Mouse (Mus musculus): ENCODE measurements around the gene Map2. TPM values are rescaled to one million over a fixed set of nuclear protein-coding genes. Genes with fewer than 3 reads are reported as not detected.
A peak's percentile ranks its signal among the peaks of the same experiment; 100 is the strongest.

The Map2 gene
- total RNA-seq, 2 experiments from 2014 or later = 1,082 to 1,114 TPM

DNA sequence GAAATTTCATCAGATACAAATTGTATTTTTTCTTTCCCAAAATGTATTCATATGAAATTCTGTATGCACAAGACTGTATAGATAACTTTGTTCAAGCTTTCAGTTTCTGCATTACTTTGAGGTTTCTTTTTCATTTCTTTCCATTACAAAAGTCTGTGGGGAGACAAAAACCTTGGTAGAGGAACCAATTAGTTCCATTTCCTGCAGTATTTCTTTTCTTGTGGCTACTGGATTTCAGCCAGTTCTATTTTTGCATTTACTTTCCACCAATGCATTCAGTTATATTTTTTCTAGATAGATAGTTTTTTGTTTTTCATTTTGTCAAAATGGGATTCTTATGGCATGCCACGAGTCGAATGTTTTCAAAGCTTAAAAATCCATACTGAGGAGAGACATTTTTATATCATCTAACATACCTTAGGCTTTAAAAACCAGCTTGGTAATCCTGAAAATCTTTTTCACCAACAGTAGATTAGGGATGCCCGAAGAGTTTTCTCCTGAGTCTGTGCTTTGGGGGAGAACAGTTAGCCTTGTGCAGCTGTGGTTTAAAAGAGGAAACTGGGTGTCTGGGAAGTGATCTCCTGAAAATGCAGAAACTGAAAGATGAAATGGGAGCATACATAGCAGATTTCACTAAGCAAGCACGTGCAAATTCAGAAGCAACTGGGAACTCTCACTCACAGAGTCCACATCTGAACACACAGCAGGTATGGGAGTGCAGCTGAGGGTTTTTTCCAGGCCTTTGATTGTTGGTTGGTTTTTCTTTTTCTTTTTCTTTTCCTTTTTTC lies 104.3 kb downstream of the Map2 start:
- no peak for DNase-seq (ENCODE audit: low spot score in 2 of 2)
- no peak overlapping the region for H3K4me3 ChIP-seq
- H3K27ac ChIP-seq = peak overlapping the region; percentile 64; the same call in 1 of the 2 replicates
- no peak for TF ChIP-seq CTCF (conservative IDR thresholded peaks at IDR 0.05)

DNA sequence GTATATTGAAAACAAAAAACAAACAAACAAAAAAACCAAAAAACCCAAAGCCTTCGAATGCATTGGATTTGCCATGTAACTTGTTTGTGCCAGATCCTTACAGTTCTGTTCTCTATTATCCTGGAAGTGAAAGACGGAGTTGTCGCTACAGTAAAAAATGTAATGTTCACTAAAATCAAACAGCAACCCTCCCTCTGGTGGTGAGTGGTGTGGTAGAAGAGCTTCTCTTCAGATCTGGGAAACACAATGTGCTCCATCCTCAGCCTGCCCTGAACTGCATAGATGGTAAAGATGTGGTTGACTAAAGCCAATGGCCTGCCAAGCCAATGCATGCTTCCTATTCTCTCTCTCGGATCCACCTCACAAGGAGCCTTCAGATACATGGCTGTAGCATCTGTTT lies 105.1 kb downstream of the Map2 start:
- H3K4me3 ChIP-seq = no peak overlapping the region
- peak overlapping the region; percentile 28; the same call in 1 of the 2 replicates for H3K27ac ChIP-seq
- peak; percentile 63 for TF ChIP-seq CTCF (conservative IDR thresholded peaks at IDR 0.05)
- DNase-seq (ENCODE audit: low spot score in 2 of 2) = no peak

DNA sequence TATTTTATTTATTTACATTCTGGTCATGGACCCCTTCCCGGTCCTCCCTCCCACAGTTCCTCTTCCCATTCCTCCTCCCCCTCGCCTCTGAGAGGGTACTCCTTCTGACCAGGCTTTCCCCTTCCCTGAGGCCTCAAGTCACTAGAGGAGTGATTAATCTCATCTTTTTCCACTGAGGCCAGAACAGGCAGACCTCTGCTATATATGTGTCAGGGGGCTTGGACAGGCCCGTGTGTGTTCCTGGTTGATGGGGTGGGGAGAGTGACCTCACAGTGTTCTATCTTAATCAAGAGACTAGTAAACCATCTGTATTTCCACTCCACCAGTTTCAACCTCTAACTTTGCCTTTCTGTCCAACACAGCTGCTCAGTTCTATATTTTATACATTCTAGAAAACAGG lies 107.4 kb downstream of the Map2 start:
- TF ChIP-seq CTCF (conservative IDR thresholded peaks at IDR 0.05) = no peak
- no peak overlapping the region for H3K4me3 ChIP-seq
- DNase-seq (ENCODE audit: low spot score in 2 of 2) = no peak
- no peak overlapping the region for H3K27ac ChIP-seq

DNA sequence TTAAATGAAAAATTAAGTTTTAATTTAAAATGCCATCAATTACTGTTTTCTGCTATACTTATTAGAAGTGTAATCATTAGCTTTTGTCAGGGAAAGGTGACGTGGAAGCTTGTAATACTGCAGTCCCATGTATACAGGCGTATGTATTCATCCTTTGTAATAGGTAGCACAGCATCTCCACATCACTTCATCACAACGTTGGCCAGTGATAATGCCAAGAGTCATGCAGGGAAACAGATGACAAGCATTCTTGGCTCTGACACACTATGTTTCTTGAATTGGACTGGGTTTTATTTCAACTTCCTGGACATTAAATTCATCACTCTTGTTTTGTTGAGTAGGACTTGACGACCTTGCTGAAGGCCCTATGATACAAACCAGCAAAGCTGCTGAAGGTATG lies 113.9 kb downstream of the Map2 start:
- H3K4me3 ChIP-seq = no peak overlapping the region
- no peak for DNase-seq (ENCODE audit: low spot score in 2 of 2)
- TF ChIP-seq CTCF (conservative IDR thresholded peaks at IDR 0.05) = no peak

DNA sequence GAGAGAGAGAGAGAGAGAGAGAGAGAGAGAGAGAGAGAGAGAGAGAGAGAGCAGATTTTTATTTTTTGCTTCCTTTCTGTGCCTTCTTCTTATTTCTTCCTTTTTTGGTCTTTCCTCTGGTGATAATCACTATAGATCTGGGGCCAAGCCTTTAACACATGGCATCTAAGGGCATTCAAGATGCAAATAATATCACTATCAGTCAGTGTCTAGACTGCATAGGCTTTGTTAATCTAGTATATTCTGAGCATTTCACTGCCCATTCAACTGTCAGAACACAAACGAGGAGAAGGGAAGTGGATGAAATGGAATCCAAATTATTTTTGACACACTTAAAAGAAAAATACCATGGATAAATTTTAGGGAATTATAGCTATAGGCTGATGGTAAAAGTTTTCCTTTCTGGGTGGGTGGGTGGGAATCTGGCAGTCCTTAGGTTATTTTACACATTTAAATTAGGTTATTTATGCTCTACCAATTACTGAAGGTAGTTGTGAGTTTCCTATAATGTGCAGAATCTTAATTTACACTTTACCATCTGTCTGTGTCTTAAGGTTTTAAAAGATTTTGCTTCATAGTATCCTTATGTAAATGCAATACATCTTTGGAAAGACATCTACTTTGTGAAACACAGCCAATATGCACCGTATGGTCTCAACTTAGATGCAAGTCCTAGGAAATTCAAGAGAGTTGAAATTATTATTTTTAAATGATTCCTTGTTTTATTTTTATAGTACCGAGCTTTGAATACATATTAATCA lies 117.2 kb downstream of the Map2 start:
- TF ChIP-seq CTCF (conservative IDR thresholded peaks at IDR 0.05) = no peak
- Histone ChIP-seq H3K27ac (no peak overlapping the region), H3K4me3 (no peak overlapping the region)
- no peak for DNase-seq (ENCODE audit: low spot score in 2 of 2)

More for the DNA sequence above, 113.9 kb downstream of the Map2 start:
- no peak overlapping the region for H3K27ac ChIP-seq

DNA sequence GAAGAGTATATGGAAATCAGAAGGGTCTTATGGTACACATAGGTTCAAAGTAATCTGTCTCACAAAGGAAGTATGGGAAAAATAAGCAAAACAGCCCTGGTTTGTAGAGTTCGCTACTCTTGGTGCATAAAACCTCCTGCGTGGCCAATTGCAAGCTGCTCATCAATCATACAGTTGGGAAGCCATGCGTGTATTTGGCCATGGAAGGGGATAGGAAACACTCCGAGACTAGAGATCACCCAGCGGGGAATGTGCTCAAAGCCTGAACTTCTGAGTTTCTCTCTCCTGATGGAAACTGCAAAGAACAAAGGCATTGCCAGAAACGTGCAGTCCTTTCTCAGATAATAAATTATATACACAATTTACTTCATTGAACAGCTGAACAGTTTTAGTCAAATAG lies 124.3 kb downstream of the Map2 start:
- Histone ChIP-seq H3K27ac (no peak overlapping the region), H3K4me3 (no peak overlapping the region)
- TF ChIP-seq CTCF (conservative IDR thresholded peaks at IDR 0.05) = no peak
- DNase-seq (ENCODE audit: low spot score in 2 of 2) = no peak

DNA sequence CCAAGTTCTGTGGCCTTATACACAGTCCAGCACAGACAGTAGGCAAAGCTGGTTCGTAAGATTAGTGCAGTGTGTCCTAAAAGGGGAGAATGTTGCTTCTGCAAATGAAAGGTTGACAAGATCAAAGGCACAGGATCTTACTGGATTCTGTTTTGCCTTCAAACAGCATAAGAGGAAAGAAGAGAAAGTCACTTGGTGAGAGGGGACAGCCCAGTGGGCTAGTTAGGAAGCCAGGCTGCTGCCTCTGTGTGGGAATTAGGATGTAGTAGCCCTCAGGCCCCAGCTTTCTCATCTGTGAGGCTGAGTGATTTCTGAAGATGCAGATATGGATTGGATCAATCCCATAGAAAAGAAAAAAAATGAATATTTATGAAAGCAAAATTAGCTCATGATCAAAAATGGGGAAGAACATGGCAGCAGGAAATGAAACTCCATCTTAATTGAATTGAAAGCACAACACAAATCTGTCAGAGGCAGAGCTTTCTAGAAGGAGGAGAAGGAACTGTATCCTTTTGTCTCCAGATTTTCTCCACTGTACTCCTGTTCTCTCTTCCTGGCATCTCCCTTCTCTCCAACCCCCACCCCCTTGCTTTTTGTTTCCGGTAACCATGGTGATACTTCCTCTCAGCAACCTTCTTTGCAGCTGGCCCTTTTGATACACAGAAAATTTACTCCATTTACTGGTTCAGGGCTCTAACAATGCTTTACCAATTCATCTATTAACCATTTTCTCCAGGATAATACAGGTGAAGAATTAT lies 145.5 kb downstream of the Map2 start:
- peak; percentile 40 to 64 for DNase-seq (ENCODE audit: low spot score in 2 of 2)
- peak overlapping the region; percentile 65; the same call in 1 of the 2 replicates for H3K4me3 ChIP-seq

DNA sequence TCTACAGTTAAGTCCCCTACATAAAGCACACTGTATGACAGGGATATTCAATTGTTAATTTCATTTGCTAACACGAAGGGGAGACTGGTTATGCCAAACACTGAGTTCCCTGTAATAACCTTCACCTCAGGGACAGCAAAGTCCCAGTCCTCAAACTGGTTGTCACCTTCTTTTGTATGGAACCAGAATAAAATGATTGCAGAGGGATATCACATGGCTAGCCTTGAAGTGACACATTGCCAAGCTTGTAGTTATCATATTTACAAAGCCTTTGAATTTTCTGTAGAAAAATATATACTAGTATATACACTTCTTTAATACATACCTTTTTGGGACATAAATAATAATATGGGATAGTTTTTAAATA lies 146.0 kb downstream of the Map2 start:
- TF ChIP-seq CTCF (conservative IDR thresholded peaks at IDR 0.05) = no peak
- H3K4me3 ChIP-seq = peak overlapping the region; percentile 65
- DNase-seq (ENCODE audit: low spot score in 2 of 2) = no peak
- peak overlapping the region; percentile 97 for H3K27ac ChIP-seq

More for the DNA sequence above, 145.5 kb downstream of the Map2 start:
- TF ChIP-seq CTCF (conservative IDR thresholded peaks at IDR 0.05) = no peak
- H3K27ac ChIP-seq = peak overlapping the region; percentile 97

DNA sequence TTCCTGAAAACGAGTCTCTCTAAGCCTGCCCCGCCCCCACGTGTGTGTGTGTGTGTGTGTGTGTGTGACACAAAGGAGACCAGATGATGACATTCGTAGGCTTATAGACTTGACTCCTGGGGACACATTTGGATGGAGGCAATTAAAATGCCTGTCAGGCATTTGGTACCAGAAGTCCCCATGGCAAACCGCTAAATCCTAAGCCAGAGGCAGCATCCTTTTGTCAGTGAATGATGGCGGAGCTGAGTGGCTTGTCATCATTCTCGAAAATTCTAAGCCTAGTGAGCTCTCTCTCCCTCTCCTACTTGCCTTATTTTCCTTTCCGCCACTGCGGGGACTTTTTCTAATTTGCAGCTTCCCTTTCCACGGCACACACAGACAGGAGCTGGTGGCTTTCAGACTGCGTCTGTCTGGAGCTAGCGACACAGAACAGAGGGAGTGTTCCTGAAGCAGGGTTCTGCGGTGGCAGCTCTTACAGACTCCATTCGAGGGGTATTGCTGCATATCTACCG lies 146.6 kb downstream of the Map2 start:
- peak overlapping the region; percentile 97 for H3K27ac ChIP-seq
- peak; percentile 82 to 88 for DNase-seq (ENCODE audit: low spot score in 2 of 2)
- peak overlapping the region; percentile 65 for H3K4me3 ChIP-seq
- no peak for TF ChIP-seq CTCF (conservative IDR thresholded peaks at IDR 0.05)

DNA sequence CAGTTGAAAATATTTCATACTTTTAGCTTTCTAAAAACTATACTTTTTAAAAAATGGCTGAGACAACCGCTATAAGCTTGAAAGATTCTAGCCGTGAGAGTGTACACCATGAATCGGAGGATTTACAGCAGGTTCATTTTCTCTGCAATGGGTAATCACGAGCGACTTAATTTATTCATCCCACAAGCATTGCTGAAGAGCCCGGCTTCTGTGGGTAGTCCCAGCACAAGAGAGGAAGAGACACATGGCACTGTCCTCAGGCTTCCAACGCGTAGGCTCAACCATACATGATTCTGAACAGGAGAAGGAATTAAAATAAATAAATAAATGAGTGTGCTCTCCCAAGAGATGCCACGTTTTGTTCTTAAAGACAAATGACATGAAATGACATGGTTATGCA lies 148.4 kb downstream of the Map2 start:
- peak; percentile 48 to 58 for DNase-seq (ENCODE audit: low spot score in 2 of 2)
- TF ChIP-seq CTCF (conservative IDR thresholded peaks at IDR 0.05) = no peak
- Histone ChIP-seq H3K4me3 (peak overlapping the region; percentile 65), H3K27ac (peak overlapping the region; percentile 97)

DNA sequence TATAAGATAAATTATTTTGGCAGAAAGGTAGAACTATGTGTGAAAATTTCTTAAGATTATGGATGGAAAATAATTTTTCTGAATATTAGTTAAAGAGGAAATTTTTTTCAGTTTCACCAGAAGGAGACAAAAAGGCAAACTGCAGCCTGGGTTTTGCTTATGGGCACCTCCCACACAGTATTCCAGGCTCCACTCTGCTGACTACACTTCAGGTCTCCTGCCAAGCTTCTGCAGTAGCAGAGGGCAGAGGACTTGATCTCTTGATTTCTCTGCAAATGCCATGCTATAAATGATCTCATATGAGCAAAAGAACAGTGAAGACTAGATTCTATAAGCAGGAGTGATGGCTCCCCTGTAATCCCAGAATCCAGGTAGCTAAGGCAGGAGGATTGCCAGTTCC lies 149.9 kb downstream of the Map2 start:
- no peak for TF ChIP-seq CTCF (conservative IDR thresholded peaks at IDR 0.05)
- no peak for DNase-seq (ENCODE audit: low spot score in 2 of 2)
- Histone ChIP-seq H3K27ac (peak overlapping the region; percentile 67), H3K4me3 (peak overlapping the region; percentile 50)

DNA sequence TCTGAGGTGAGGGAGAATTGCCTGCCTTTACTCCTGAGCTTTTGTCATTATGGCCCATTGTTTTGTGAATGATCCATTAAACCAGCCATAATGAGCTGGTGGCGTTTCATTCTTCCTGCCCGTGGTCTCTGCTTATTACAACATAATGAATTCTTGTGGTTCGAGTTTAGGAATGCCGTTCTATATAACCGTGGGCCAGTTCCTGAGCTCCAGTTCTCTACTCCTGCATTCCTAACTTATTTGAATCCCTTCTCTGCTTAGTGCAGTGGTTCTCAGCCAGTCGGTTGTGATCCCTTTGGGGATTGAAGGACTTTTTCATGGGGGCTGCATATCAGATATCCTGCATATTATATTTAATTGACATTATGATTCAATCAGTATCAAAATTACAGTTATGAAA lies 153.9 kb downstream of the Map2 start:
- DNase-seq (ENCODE audit: low spot score in 2 of 2) = no peak
- TF ChIP-seq CTCF (conservative IDR thresholded peaks at IDR 0.05) = no peak

DNA sequence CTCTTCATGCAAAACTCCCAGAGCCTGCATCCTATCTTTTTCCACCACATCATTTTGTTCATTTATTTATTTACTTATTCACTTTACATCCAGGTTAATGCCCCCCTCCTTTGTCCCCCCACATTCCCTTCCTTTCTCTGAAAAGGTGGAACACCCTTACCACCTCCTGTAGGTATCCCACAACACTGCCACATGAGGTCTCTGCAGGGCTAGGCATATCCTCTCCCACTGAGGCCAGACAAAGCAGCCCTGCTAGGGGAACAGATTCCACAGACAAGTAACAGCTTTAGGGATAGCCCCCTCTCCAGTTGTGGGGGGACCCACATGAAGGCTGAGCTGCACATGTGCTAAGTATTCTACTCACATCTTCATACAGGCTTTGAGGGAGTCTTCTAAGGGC lies 154.5 kb downstream of the Map2 start:
- Histone ChIP-seq H3K4me3 (no peak overlapping the region), H3K27ac (no peak overlapping the region)
- TF ChIP-seq CTCF (conservative IDR thresholded peaks at IDR 0.05) = no peak
- no peak for DNase-seq (ENCODE audit: low spot score in 2 of 2)

More for the DNA sequence above, 153.9 kb downstream of the Map2 start:
- no peak overlapping the region for H3K27ac ChIP-seq
- no peak overlapping the region for H3K4me3 ChIP-seq
